Mouse (Mus musculus) midbrain, postnatal 0 days (tissue): ENCODE measurements around the gene Prtn3. TPM values are rescaled to one million over a fixed set of nuclear protein-coding genes. Genes with fewer than 3 reads are reported as not detected.
"Not testable (repeated sequence)": the region's sequence is repeated elsewhere in the genome, so short reads cannot be mapped to it uniquely, and the experiment has no call there.

ENCODE experiments used
- ATAC-seq: fragments of 200-750 bp; cut with Nextera tagmentation; 2 replicates; pipeline ENCODE4 v1.8.0; 2017; ENCODE audit warnings: moderate number of reproducible peaks, mild to moderate bottlenecking, moderate TSS enrichment, moderate library complexity; ENCODE audit not compliant: low FRiP score
- DNase-seq: peaks from one replicate; pipeline ENCODE4 v3.0.0-alpha.2; 2015; ENCODE audit warnings: low spot score
- H3K27ac ChIP-seq: fragments of 300-500 bp; sonication (generic); 2 replicates; pipeline ENCODE4 v1.5.1; 2014; ENCODE audit warnings: low read depth, mild to moderate bottlenecking, low read length, mixed read lengths
- H3K27me3 ChIP-seq: fragments of 300-500 bp; sonication (generic); 2 replicates; pipeline ENCODE4 v1.6.1; 2014; ENCODE audit warnings: low read length, control low read depth, mixed read lengths; ENCODE audit not compliant: insufficient read depth
- H3K36me3 ChIP-seq: fragments of 300-500 bp; sonication (generic); 2 replicates; pipeline ENCODE4 v1.6.1; 2014; ENCODE audit warnings: low read length, control low read depth, mixed read lengths; ENCODE audit not compliant: insufficient read depth
- H3K4me1 ChIP-seq: fragments of 300-500 bp; sonication (generic); 2 replicates; pipeline ENCODE4 v1.6.1; 2014; ENCODE audit warnings: mild to moderate bottlenecking, control low read depth, antibody characterized with exemption, low read length, mixed read lengths; ENCODE audit not compliant: insufficient read depth
- H3K4me2 ChIP-seq: fragments of 300-500 bp; sonication (generic); 2 replicates; pipeline ENCODE4 v1.6.1; 2014; ENCODE audit warnings: low read depth, mild to moderate bottlenecking, low read length, mixed read lengths; ENCODE audit not compliant: poor library complexity, severe bottlenecking
- H3K4me3 ChIP-seq: fragments of 300-500 bp; sonication (generic); 2 replicates; pipeline ENCODE4 v1.5.1; 2014; ENCODE audit warnings: low read depth, mild to moderate bottlenecking, low read length, moderate library complexity
- H3K9ac ChIP-seq: fragments of 300-500 bp; sonication (generic); replicated peaks from 2 replicates; pipeline ENCODE4 v1.6.1; 2014; ENCODE audit warnings: mild to moderate bottlenecking, low read length, moderate library complexity, mixed read lengths; ENCODE audit not compliant: poor library complexity, severe bottlenecking
- H3K9me3 ChIP-seq: fragments of 300-500 bp; sonication (generic); 2 replicates; pipeline ENCODE4 v1.6.1; 2016; ENCODE audit warnings: low read length, control low read depth
- CTCF ChIP-seq: IDR thresholded peaks from 2 replicates; pipeline ENCODE4 v1.5.1; 2016; ENCODE audit warnings: antibody characterized with exemption, mild to moderate bottlenecking
- WGBS: fragments of 180-500 bp; shearing (Covaris S2); extraction: QIAGEN DNeasy Blood & Tissue Kit; methylation state at CpG from one replicate; pipeline ENCODE4 v1.1.7; 2014; 5-methylcytosine and 5-hydroxymethylcytosine counted together
- polyA plus RNA-seq: library from polyadenylated mRNA; unstranded; fragments of >200 nt; fragmentation: Nextera tagmentation; extraction: Ambion mirVana; gene quantifications from 2 replicates; pipeline ENCODE4 v1.2.1, GENCODE M21; 2015
- total RNA-seq: library from RNA; depleted of rRNA; stranded (reverse); fragments of >200 nt; gene quantifications from 2 replicates; pipeline ENCODE4 v1.2.3, GENCODE M21; 2014

Prtn3 gene
- total and polyA plus RNA-seq, 2 experiments from 2014 or later, result 7.5 to 11.7 TPM

DNA sequence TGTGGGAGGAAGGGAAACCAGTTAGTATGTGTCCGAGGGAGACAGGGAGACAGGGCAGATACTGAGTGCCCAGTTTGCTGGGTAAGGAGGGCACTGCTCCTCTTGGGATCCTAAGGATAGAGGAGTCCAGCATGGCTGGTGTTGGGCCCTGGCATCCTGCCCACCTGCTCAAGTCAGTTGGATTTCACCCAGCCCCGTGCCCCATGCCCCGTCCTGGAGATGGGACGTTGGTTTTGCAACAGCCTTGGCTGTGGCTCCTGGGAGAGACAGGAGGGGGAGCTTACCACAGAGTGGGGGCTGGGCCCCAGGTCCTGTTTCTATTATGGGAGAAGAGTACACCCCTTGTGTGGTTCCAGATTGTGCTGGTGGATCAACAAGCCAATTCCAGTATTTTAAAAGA, 10.2 kb downstream of the Prtn3 start:
- no peak for TF ChIP-seq CTCF
- DNase-seq (no peak), ATAC-seq (no peak)
- H3K27me3 ChIP-seq, result no peaks in the 10 kb centered on the region
- no peaks in the 10 kb centered on the region; the same call in 1 of the 2 replicates for H3K4me1 ChIP-seq
- no peaks in the 10 kb centered on the region for H3K36me3 ChIP-seq
- WGBS, result 59% methylated on average over 4 of the region's 4 CpGs
- H3K4me2 ChIP-seq, result no peak overlapping the region
- H3K9ac ChIP-seq, result no peak overlapping the region
- no peaks in the 10 kb centered on the region for H3K9me3 ChIP-seq
- H3K4me3 ChIP-seq, result no peak overlapping the region
- no peak overlapping the region for H3K27ac ChIP-seq

DNA sequence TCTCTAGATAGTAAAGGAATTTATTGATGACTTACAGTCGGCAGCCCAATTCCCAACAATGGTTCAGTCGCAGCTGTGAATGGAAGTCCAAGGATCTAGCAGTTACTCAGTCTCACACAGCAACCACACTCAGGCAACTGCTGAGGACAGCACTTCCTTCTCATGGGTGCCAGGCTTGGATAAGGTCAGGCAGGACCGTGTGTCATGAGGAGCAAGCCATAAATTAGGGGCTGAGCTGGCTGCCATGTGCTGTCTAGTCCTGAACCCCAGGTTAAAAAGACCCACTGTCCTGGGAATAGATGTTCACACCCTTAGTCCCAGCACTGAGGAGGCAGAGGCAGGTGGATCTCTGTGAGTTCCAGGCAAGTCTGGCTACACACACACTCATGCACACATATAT, 10.7 kb downstream of the Prtn3 start:
- ATAC-seq, H3K4me3 ChIP-seq: not testable (repeated sequence)

DNA sequence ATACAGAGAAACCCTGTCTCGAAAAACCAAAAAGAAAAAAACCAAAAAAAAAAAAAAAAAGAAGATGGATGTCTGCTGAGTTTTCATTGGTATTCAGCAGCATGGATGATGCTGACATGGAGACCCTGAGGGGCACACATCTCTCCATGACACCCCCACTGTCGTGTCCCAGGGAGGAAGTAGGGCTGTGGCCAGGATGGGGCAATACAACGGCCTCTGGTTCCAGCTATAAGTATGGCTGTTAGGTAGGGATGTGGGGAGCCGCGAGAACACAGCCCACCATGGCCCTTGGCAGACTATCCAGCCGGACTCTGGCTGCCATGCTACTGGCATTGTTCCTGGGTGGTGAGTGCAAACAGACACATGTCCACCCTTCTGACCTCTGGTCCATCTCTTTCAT, 11.8 kb downstream of the Prtn3 start, which contains the start of gene Elane:
Gene Elane (plus strand): TSS at position 194 of the 400 bp plus-strand sequence.
- 80% methylated on average over 6 of the region's 6 CpGs for WGBS
- Histone ChIP-seq H3K9ac (no peak within 1 kb of the TSS), H3K9me3 (no peaks in the 10 kb centered on the region), H3K27ac (no peak within 1 kb of the TSS), H3K4me3 (no peak within 1 kb of the TSS), H3K27me3 (no peaks in the 10 kb centered on the region), H3K4me2 (no peak within 1 kb of the TSS), H3K4me1 (no peaks in the 10 kb centered on the region; the same call in 1 of the 2 replicates), H3K36me3 (no peaks in the 10 kb centered on the region)
- no peak for TF ChIP-seq CTCF
- ATAC-seq, result no peak
- no peak for DNase-seq

More for the DNA sequence above, 10.7 kb downstream of the Prtn3 start:
- not testable (repeated sequence) for H3K9me3 ChIP-seq, H3K4me1 ChIP-seq, H3K4me2 ChIP-seq, H3K36me3 ChIP-seq, H3K27ac ChIP-seq, H3K9ac ChIP-seq, DNase-seq, H3K27me3 ChIP-seq
- 66% methylated on average over 2 of the region's 3 CpGs for WGBS

DNA sequence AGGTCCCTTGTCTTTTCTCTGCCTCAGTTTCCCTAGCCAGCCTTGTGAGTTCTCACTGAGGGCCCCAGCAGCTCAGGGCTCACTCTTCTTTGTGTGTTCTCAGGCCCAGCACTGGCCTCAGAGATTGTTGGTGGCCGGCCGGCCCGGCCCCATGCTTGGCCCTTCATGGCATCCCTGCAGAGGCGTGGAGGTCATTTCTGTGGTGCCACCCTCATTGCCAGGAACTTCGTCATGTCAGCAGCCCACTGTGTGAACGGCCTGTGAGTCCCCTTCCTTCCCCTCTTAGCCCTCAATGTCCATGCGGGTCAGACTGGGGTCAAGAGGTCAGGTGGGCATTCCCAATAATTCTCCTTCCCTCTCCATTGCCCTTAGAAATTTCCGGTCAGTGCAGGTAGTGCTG, 12.3 kb downstream of the Prtn3 start:
- H3K4me1 ChIP-seq, result no peaks in the 10 kb centered on the region; the same call in 1 of the 2 replicates
- no peak overlapping the region for H3K4me3 ChIP-seq
- 80% methylated on average over 8 of the region's 8 CpGs for WGBS
- DNase-seq (no peak), ATAC-seq (no peak)
- no peak overlapping the region for H3K27ac ChIP-seq
- TF ChIP-seq CTCF, result no peak
- H3K36me3 ChIP-seq, result no peaks in the 10 kb centered on the region
- no peaks in the 10 kb centered on the region for H3K9me3 ChIP-seq
- H3K9ac ChIP-seq, result no peak overlapping the region
- no peak overlapping the region for H3K4me2 ChIP-seq
- no peaks in the 10 kb centered on the region for H3K27me3 ChIP-seq

DNA sequence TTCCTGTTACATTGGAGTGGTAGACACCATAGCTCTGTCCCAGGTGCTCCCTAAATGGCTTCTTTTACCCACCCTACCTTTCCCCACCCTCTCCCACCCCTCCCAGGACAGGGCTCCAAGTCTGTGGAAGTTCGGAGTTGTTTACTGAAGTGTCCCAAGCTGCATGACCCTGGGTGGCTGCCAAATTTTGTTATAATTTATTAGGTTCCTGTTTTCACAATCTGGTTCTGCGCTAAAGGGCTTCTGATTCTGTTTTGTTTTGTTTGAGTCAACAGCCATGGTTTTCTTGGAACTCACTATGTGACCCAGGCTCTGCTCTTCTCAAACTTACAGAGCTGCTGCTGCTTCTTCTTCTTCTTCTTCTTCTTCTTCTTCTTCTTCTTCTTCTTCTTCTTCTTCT, 15.1 kb downstream of the Prtn3 start:
- no peak for ATAC-seq
- Histone ChIP-seq H3K27me3 (no peaks in the 10 kb centered on the region), H3K9ac (no peak overlapping the region), H3K36me3 (0 out of 2 replicates have a peak, but pooled peaks cover 2% of the 10 kb centered on the region), H3K4me2 (no peak overlapping the region), H3K27ac (no peak overlapping the region), H3K4me3 (no peak overlapping the region), H3K9me3 (no peaks in the 10 kb centered on the region), H3K4me1 (no peaks in the 10 kb centered on the region)
- no peak for TF ChIP-seq CTCF
- WGBS, result 80% methylated on average over 2 of the region's 2 CpGs
- no peak for DNase-seq

DNA sequence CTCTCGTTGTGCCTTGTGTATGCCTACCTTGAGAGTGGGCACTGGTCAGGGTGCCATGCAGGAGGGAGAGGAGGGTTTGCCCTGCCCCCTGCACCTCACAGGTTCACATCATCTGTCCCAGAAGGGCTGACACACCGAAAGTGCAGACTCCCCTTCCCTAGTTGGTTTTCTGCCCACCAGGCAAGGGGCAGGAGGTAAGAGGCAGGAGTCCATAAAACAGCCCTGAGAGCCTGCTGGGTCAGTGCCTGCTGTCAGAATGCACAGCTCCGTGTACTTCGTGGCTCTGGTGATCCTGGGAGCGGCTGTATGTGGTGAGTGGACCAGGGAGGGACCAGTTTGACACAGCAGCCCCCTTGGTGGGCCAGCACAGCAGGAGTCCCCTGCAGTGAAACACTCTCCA, 16.4 kb downstream of the Prtn3 start, which contains the start of gene Cfd:
Gene Cfd (plus strand): TSS at position 184 of the 400 bp plus-strand sequence.
- no peaks in the 10 kb centered on the region for H3K9me3 ChIP-seq
- TF ChIP-seq CTCF, result no peak
- H3K4me2 ChIP-seq, result no peak within 1 kb of the TSS
- no peak within 1 kb of the TSS for H3K9ac ChIP-seq
- no peaks in the 10 kb centered on the region for H3K4me1 ChIP-seq
- H3K27ac ChIP-seq, result no peak within 1 kb of the TSS
- no peaks in the 10 kb centered on the region for H3K27me3 ChIP-seq
- DNase-seq (no peak), ATAC-seq (no peak)
- H3K4me3 ChIP-seq, result no peak within 1 kb of the TSS
- H3K36me3 ChIP-seq, result peaks cover 10% of the 10 kb centered on the region; the same call in 1 of the 2 replicates
- 33% methylated on average over 5 of the region's 5 CpGs for WGBS
